Mouse (Mus musculus): ENCODE results near the gene Wdr35. TPM values are rescaled to one million over a fixed set of nuclear protein-coding genes. Genes with fewer than 3 reads are reported as not detected.

Gene Wdr35
- polyA plus RNA-seq (2012; rRNA removed), result 13.3 and 16.6 TPM in 2 replicates

DNA sequence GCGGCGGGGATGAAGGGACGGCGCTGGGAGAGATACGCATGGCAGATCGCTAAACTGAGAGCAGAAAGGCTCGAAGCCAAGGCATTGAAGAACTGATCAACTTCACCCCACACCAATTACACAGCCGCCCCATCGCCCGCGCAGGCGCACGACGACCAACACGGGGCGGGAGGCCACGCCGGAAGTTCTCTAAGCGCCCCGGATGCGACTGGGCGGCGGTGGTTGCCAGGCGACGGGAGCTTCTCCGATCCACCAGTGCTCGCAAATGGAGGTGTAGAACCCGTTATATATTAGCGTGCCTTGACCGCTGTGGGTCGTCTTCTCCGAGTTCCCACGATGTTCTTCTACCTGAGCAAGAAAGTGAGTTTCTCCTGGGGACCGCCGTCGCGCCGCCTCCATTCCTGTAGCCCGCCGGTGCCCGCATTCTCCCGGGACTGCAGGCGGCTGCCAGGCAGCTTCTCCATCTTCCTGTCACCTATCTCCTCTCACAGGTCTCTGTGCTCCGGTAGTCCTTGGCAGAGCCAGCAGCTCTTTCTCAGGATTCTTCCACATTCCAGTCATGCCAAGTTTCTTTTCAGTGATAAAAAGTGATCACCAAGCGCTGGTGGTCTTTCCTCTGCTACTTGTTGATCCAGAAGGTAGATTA, at the start of gene Wdr35:
TSS of gene Wdr35 (plus strand) at position 73 of the 646 bp plus-strand sequence.
- TF ChIP-seq POLR2A (IDR thresholded peaks at IDR 0.05; ENCODE audit: borderline replicate concordance, extremely low read depth, insufficient read depth, insufficient read length, poor library complexity, severe bottlenecking) (peak; percentile 72; the same call in 1 of the 2 replicates), CTCF (IDR thresholded peaks at IDR 0.05; ENCODE audit: borderline replicate concordance, extremely low read depth, insufficient read depth, insufficient read length) (no peak)
- peak; percentile 96 for DNase-seq (ENCODE audit: low read depth)

GRCm38 (mm10) chr12:8927652-8928051, 46.0 kb upstream of the Wdr35 start:
- DNase-seq (ENCODE audit: low read depth), result no peak
- TF ChIP-seq CTCF (IDR thresholded peaks at IDR 0.05; ENCODE audit: borderline replicate concordance, extremely low read depth, insufficient read depth, insufficient read length) (no peak), POLR2A (IDR thresholded peaks at IDR 0.05; ENCODE audit: borderline replicate concordance, extremely low read depth, insufficient read depth, insufficient read length, poor library complexity, severe bottlenecking) (no peak)

DNA sequence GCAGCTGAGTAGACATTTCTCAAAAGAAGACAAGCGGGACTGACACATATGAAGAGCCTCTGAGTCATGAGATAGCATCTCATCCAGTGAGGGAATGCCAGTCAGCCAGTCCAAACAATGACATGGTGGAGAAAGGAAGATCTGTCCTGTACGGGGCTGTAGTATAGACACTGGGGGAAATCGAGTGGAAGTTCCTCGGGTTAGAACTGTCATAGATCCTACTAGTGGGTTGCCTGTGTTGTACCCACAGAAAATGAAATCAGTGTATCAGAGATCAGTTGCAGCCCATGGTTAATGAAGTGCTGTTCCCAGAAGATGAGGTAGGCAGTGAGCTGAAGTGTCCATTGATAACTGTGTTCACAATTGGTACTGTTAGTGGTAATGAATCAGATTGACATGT, 44.9 kb upstream of the Wdr35 start:
- TF ChIP-seq POLR2A (IDR thresholded peaks at IDR 0.05; ENCODE audit: borderline replicate concordance, extremely low read depth, insufficient read depth, insufficient read length, poor library complexity, severe bottlenecking) (no peak), CTCF (IDR thresholded peaks at IDR 0.05; ENCODE audit: borderline replicate concordance, extremely low read depth, insufficient read depth, insufficient read length) (no peak)
- no peak for DNase-seq (ENCODE audit: low read depth)

DNA sequence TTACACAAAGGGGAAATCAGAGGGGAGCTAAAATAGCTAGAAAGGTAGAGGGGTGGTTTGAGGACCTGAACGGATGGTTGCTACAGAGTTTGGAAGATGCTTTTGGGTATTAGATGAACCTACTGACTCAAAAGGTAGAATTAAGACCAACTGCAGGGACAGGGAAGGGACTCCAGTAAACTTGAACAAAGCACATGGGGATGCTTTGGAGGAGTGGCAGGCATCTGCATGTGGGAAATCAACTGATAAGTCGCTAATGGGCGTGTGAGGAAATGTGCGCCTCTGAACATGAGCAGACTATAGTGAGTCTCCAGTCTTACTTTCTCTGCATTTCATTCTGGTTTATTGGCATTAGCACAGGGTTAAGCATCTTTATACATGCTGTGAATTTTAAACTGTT, 42.6 kb upstream of the Wdr35 start:
- TF ChIP-seq CTCF (IDR thresholded peaks at IDR 0.05; ENCODE audit: borderline replicate concordance, extremely low read depth, insufficient read depth, insufficient read length) (no peak), POLR2A (IDR thresholded peaks at IDR 0.05; ENCODE audit: borderline replicate concordance, extremely low read depth, insufficient read depth, insufficient read length, poor library complexity, severe bottlenecking) (no peak)
- DNase-seq (ENCODE audit: low read depth), result no peak

- DNase-seq (ENCODE audit: low read depth), result no peak
- TF ChIP-seq POLR2A (IDR thresholded peaks at IDR 0.05; ENCODE audit: borderline replicate concordance, extremely low read depth, insufficient read depth, insufficient read length, poor library complexity, severe bottlenecking) (no peak), CTCF (IDR thresholded peaks at IDR 0.05; ENCODE audit: borderline replicate concordance, extremely low read depth, insufficient read depth, insufficient read length) (no peak)
These were observed 38.3 kb upstream of the Wdr35 start for GRCm38 (mm10) chr12:8935349-8935748.

DNA sequence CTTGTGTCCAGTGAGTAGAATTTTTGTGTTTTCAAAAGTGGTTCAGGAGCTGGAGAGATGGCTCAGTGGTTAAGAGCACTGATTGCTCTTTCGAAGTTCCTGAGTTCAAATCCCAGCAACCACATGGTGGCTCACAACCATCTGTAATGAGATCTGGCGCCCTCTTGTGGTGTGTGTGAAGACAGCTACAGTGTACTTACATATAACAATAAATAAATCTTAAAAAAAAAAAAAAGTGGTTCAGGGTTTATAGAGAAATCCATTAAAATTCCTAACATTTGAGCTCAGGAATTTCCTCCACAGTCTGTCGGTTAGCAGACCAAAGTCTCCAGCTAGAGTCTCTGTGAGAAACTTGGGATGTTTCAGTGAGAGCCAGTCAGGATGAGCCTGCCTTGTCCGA, 37.5 kb upstream of the Wdr35 start:
- TF ChIP-seq CTCF (IDR thresholded peaks at IDR 0.05; ENCODE audit: borderline replicate concordance, extremely low read depth, insufficient read depth, insufficient read length), result peak; percentile 11; the same call in 1 of the 2 replicates
- DNase-seq (ENCODE audit: low read depth), result peak; percentile 26

DNA sequence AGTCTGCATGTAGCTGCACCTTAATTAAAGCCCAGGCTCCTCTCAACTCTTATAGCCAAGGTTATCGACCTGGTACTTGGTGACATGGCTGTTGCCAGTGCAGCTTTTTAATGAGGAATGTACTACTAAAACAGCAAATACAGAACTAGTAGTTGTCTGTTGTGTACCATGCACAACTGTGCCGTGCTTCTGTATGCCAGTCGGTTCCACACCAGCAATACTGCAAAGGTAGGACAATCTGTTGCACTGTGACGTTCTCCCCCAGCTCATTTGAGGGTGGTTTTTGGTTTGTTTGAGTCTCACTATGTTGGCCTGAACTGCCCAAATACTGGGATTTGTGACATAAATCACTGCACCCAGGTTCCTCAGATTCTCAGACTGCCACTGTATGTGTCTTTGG, 34.2 kb upstream of the Wdr35 start:
- TF ChIP-seq CTCF (IDR thresholded peaks at IDR 0.05; ENCODE audit: borderline replicate concordance, extremely low read depth, insufficient read depth, insufficient read length), result no peak
- TF ChIP-seq POLR2A (IDR thresholded peaks at IDR 0.05; ENCODE audit: borderline replicate concordance, extremely low read depth, insufficient read depth, insufficient read length, poor library complexity, severe bottlenecking), result no peak
- DNase-seq (ENCODE audit: low read depth), result no peak

GRCm38 (mm10) chr12:8940011-8941005, 33.4 kb upstream of the Wdr35 start:
- no peak for DNase-seq (ENCODE audit: low read depth)

GRCm38 (mm10) chr12:8941131-8941615, 32.5 kb upstream of the Wdr35 start:
- DNase-seq (ENCODE audit: low read depth), result no peak
- TF ChIP-seq POLR2A (IDR thresholded peaks at IDR 0.05; ENCODE audit: borderline replicate concordance, extremely low read depth, insufficient read depth, insufficient read length, poor library complexity, severe bottlenecking) (no peak), CTCF (IDR thresholded peaks at IDR 0.05; ENCODE audit: borderline replicate concordance, extremely low read depth, insufficient read depth, insufficient read length) (no peak)

More at GRCm38 (mm10) chr12:8940011-8941005, 33.4 kb upstream of the Wdr35 start:
- no peak for TF ChIP-seq CTCF (IDR thresholded peaks at IDR 0.05; ENCODE audit: borderline replicate concordance, extremely low read depth, insufficient read depth, insufficient read length)
- no peak for TF ChIP-seq POLR2A (IDR thresholded peaks at IDR 0.05; ENCODE audit: borderline replicate concordance, extremely low read depth, insufficient read depth, insufficient read length, poor library complexity, severe bottlenecking)

GRCm38 (mm10) chr12:8941699-8942392, 31.8 kb upstream of the Wdr35 start:
- TF ChIP-seq CTCF (IDR thresholded peaks at IDR 0.05; ENCODE audit: borderline replicate concordance, extremely low read depth, insufficient read depth, insufficient read length) (no peak), POLR2A (IDR thresholded peaks at IDR 0.05; ENCODE audit: borderline replicate concordance, extremely low read depth, insufficient read depth, insufficient read length, poor library complexity, severe bottlenecking) (no peak)
- no peak for DNase-seq (ENCODE audit: low read depth)

GRCm38 (mm10) chr12:8947163-8947562, 26.5 kb upstream of the Wdr35 start:
- TF ChIP-seq POLR2A (IDR thresholded peaks at IDR 0.05; ENCODE audit: borderline replicate concordance, extremely low read depth, insufficient read depth, insufficient read length, poor library complexity, severe bottlenecking) (no peak), CTCF (IDR thresholded peaks at IDR 0.05; ENCODE audit: borderline replicate concordance, extremely low read depth, insufficient read depth, insufficient read length) (no peak)
- DNase-seq (ENCODE audit: low read depth), result no peak

Data from brain, embryonic 14.5 days (tissue).